In genomic region chr8:72497911-72498310, GRCm38 (mm10) we compare ENCODE assay signal across 23 mouse cellular contexts.
"Had no signal": no experiment of that assay in that cellular context is flagged by ENCODE, and none has a peak within 500 bp of the region (broad histone marks: within the 10 kb centered on the region; RNA-seq: fewer than 3 reads in every experiment).

No protein-coding gene starts in this region.

- H3K4me3 ChIP-seq: heart, embryonic 13.5 days; heart, embryonic 15.5 days; hindbrain, embryonic 13.5 days; hindbrain, embryonic 15.5 days; kidney, embryonic 15.5 days; limb, embryonic 13.5 days; limb, embryonic 15.5 days; liver, embryonic 12.5 days had no signal

- DNase-seq: forebrain, postnatal 0 days; gastrocnemius, postnatal 10 days; gastrocnemius, postnatal 36 days; heart, adult 18-20 months; heart, postnatal 10 days; kidney, adult 11 months; kidney, adult 2 months; kidney, adult 9 months; kidney, postnatal 14 days; kidney, postnatal 36 days; layer of hippocampus, postnatal 36 days had no signal

- H3K4me2 ChIP-seq: heart, embryonic 13.5 days; heart, embryonic 15.5 days; hindbrain, embryonic 13.5 days; hindbrain, embryonic 15.5 days; kidney, embryonic 15.5 days; limb, embryonic 13.5 days; limb, embryonic 15.5 days; liver, embryonic 12.5 days had no signal

- H3K9ac ChIP-seq: forebrain, postnatal 0 days; heart, embryonic 15.5 days; hindbrain, embryonic 13.5 days; hindbrain, embryonic 15.5 days; kidney, embryonic 15.5 days; limb, embryonic 13.5 days; limb, embryonic 15.5 days; liver, embryonic 12.5 days; liver, embryonic 14.5 days had no signal

- ATAC-seq: forebrain, postnatal 0 days; hindbrain, postnatal 0 days; intestine, embryonic 16.5 days had no signal

- H3K9me3 ChIP-seq: heart, embryonic 13.5 days; heart, embryonic 15.5 days; hindbrain, embryonic 13.5 days; hindbrain, embryonic 15.5 days; kidney, embryonic 15.5 days; limb, embryonic 13.5 days; limb, embryonic 15.5 days; liver, embryonic 12.5 days had no signal

- H3K27ac ChIP-seq: heart, embryonic 13.5 days; hindbrain, embryonic 13.5 days; hindbrain, embryonic 15.5 days; hindbrain, postnatal 0 days; kidney, embryonic 15.5 days; kidney, postnatal 0 days; limb, embryonic 13.5 days; limb, embryonic 15.5 days; liver, embryonic 14.5 days had no signal

- H3K27me3 ChIP-seq: heart, embryonic 13.5 days; heart, embryonic 15.5 days; hindbrain, embryonic 13.5 days; hindbrain, embryonic 15.5 days; kidney, embryonic 15.5 days; limb, embryonic 13.5 days; limb, embryonic 15.5 days; liver, embryonic 12.5 days had no signal
